Mouse (Mus musculus) liver, embryonic 14.5 days (tissue): Measurements from ENCODE around the gene Tmem219. TPM values are rescaled to one million over a fixed set of nuclear protein-coding genes. Genes with fewer than 3 reads are reported as not detected.

ENCODE experiments used
- ATAC-seq: fragments of 200-750 bp; cut with Nextera tagmentation; 2 replicates; pipeline ENCODE4 v1.8.0; 2017; ENCODE audit warnings: moderate number of reproducible peaks, mild to moderate bottlenecking, moderate library complexity; ENCODE audit not compliant: insufficient read depth
- DNase-seq, 3 experiments: peaks; one replicate each; pipeline ENCODE4 v3.0.0-alpha.2; 2012 to 2013; ENCODE audit warnings: low read depth in 3 of 3, low spot score in 3 of 3
- H3K27ac ChIP-seq: fragments of 300-500 bp; sonication (generic); 2 replicates; pipeline ENCODE4 v1.5.1; 2014; ENCODE audit warnings: moderate library complexity, mild to moderate bottlenecking, control low read depth, inconsistent platforms
- H3K27me3 ChIP-seq: fragments of 300-500 bp; sonication (generic); 2 replicates; pipeline ENCODE4 v1.6.1; 2014; ENCODE audit warnings: mild to moderate bottlenecking, low read length, moderate library complexity; ENCODE audit not compliant: control insufficient read depth, insufficient read depth
- H3K36me3 ChIP-seq: fragments of 300-500 bp; sonication (generic); replicated peaks from 2 replicates; pipeline ENCODE4 v1.6.1; 2014; ENCODE audit warnings: low read depth; ENCODE audit not compliant: control insufficient read depth, insufficient read depth
- H3K4me1 ChIP-seq, 2 experiments: fragments of 200-500 bp in 1 of 2; fragments of 300-500 bp in 1 of 2; sonication (generic) in 1 of 2; replicated peaks; 2 replicates each; pipeline ENCODE4 v1.6.1; 2012 to 2014; ENCODE audit warnings: antibody characterized with exemption in 1 of 2, inconsistent platforms in 1 of 2, low read length in 1 of 2; ENCODE audit not compliant: control insufficient read depth in 2 of 2, insufficient read depth in 2 of 2
- H3K4me2 ChIP-seq: fragments of 300-500 bp; sonication (generic); 2 replicates; pipeline ENCODE4 v1.6.1; 2014; ENCODE audit warnings: low read depth, mild to moderate bottlenecking, control low read depth, moderate library complexity
- H3K4me3 ChIP-seq, 2 experiments: fragments of 200-500 bp in 1 of 2; fragments of 300-500 bp in 1 of 2; sonication (generic) in 1 of 2; 2 replicates each; pipeline ENCODE4 v1.5.1; 2012 to 2014; ENCODE audit warnings: low read depth in 2 of 2, low read length in 2 of 2, mild to moderate bottlenecking in 2 of 2, control low read depth in 1 of 2, inconsistent platforms in 1 of 2, moderate library complexity in 1 of 2; ENCODE audit not compliant: insufficient read depth in 1 of 2
- H3K9ac ChIP-seq: fragments of 300-500 bp; sonication (generic); replicated peaks from 2 replicates; pipeline ENCODE4 v1.6.1; 2014; ENCODE audit warnings: mild to moderate bottlenecking, control low read depth, moderate library complexity
- H3K9me3 ChIP-seq: fragments of 300-500 bp; sonication (generic); 2 replicates; pipeline ENCODE4 v1.6.1; 2016; ENCODE audit warnings: low read length, mixed read lengths; ENCODE audit not compliant: control insufficient read depth
- CTCF ChIP-seq: IDR thresholded peaks from 2 replicates; pipeline ENCODE4 v1.5.1; 2016; ENCODE audit warnings: antibody characterized with exemption, low read depth, control low read depth
- EP300 ChIP-seq: IDR thresholded peaks from 2 replicates; pipeline ENCODE4 v1.6.1; 2016; ENCODE audit warnings: antibody characterized with exemption, low read depth
- WGBS: fragments of 180-500 bp; shearing (Covaris S2); extraction: QIAGEN DNeasy Blood & Tissue Kit; methylation state at CpG from one replicate; pipeline ENCODE4 v1.1.7; 2014; ENCODE audit not compliant: insufficient replicate concordance; 5-methylcytosine and 5-hydroxymethylcytosine counted together
- polyA plus RNA-seq, 2 experiments: library from polyadenylated mRNA; depleted of rRNA in 1 of 2; stranded (reverse) in 1 of 2; unstranded in 1 of 2; fragments of >200 nt; fragmentation: Nextera tagmentation in 1 of 2; extraction: Ambion mirVana in 1 of 2; gene quantifications; 2 replicates each; pipeline versions ENCODE4 v1.2.1 to v1.2.3; 2012 to 2014

The Tmem219 gene
- polyA plus RNA-seq, 2 experiments: 10.8 to 17.1 TPM

DNA sequence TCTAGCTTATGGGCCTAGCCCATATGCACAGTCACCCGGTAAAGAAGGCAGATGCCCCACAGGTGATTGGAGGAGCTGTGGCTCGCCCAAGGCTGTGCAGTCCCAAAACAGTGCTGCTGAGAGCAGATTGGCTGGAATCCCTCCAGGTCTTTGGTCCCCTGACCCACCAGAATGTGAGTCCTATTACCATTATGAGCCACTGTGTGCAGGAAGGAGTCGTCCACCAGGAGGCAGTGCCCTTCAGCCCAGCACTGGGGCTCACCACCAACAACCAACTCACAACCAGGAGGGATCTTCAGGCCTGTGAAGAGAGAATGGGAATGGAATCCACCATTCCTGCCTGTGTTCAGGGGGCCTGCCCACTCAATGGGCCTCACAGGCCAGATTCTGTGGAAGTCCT, 23.8 kb upstream of the Tmem219 start:
- Histone ChIP-seq H3K9ac (no peak overlapping the region), H3K4me2 (no peak overlapping the region), H3K27me3 (peaks cover 15% of the 10 kb centered on the region), H3K27ac (no peak overlapping the region), H3K36me3 (no peaks in the 10 kb centered on the region), H3K4me3 (no peak overlapping the region), H3K4me1 (no peaks in the 10 kb centered on the region; a peak in 1 of 4 replicates), H3K9me3 (no peaks in the 10 kb centered on the region)
- no peak for DNase-seq
- ATAC-seq: no peak
- 45% methylated on average over 3 of the region's 3 CpGs for WGBS
- TF ChIP-seq CTCF (peak; percentile 86), EP300 (no peak)

DNA sequence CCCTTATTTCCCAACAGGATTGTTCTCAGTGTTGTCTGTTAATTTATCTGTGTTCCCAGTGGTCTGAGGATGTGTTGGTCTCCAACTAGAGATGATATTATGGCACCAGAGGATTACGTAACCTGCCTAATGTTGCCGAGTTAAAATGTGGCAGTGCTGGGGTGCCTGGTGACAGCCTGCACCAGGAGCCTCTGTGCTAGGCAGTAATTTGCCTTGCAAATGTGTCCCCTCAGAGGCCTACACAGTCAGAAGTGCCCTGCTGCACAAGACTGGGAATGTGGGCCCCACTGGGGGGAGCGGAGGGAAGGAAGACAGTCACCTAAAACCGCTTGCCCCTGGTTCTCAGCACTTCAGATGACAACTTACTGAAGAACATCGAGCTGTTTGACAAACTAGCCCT, 19.1 kb upstream of the Tmem219 start:
- H3K36me3 ChIP-seq: no peaks in the 10 kb centered on the region
- ATAC-seq: no peak
- no peaks in the 10 kb centered on the region for H3K9me3 ChIP-seq
- no peak overlapping the region for H3K9ac ChIP-seq
- H3K4me3 ChIP-seq: no peak overlapping the region
- no peaks in the 10 kb centered on the region for H3K4me1 ChIP-seq
- no peaks in the 10 kb centered on the region for H3K27me3 ChIP-seq
- no peak overlapping the region for H3K4me2 ChIP-seq
- no peak overlapping the region for H3K27ac ChIP-seq
- WGBS: 78% methylated on average over 5 of the region's 5 CpGs
- TF ChIP-seq EP300 (no peak), CTCF (no peak)
- DNase-seq: no peak

DNA sequence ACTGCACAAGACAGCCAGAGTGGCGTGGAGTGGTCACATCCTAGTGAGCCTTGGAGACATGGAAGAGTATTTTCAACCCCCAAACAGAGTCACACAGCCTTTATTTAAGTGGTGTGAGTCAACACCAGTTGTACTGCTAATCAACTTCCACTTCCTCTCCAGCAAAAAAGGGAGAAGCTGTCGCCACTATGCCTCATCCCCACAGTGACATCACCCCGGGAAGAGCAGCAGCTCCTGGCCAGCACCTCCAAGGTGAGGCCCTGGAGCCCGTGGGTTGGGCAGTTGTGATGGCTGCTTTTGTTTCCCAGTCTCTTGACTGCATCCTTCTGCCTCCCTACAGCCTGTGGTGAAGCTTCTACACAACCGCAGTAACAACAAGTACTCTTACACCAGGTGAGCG, 18.5 kb upstream of the Tmem219 start:
- TF ChIP-seq CTCF (no peak), EP300 (no peak)
- Histone ChIP-seq H3K9ac (no peak overlapping the region), H3K27me3 (no peaks in the 10 kb centered on the region), H3K4me1 (no peaks in the 10 kb centered on the region), H3K27ac (no peak overlapping the region), H3K4me2 (no peak overlapping the region), H3K36me3 (no peaks in the 10 kb centered on the region), H3K4me3 (no peak overlapping the region), H3K9me3 (no peaks in the 10 kb centered on the region)
- no peak for DNase-seq
- 51% methylated on average over 6 of the region's 6 CpGs for WGBS
- ATAC-seq: no peak

DNA sequence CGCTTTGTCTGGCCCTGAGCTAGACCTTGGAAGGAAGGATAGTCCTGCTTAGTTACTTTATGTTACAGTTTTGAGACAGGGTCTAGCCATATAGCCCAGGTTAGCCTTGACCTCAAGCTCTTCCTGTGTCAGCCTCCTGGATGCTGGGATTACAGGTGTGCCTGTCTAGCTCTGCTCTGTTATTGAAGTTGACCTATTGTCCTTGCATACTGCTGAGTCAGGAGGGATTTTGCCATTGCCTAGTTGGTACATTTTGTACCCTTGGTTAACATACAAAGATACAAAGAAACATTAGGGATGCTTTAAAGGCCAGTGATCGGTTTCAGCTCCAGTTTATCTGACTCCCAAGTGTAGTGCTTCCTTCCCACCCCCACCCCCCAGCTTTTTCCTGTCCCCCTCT, 9.9 kb upstream of the Tmem219 start:
- WGBS: 60% methylated on average over 2 of the region's 2 CpGs
- Histone ChIP-seq H3K36me3 (peaks cover 3% of the 10 kb centered on the region), H3K9ac (no peak overlapping the region), H3K9me3 (no peaks in the 10 kb centered on the region), H3K4me1 (peaks cover 10 to 15% of the 10 kb centered on the region in 2 experiments), H3K27ac (no peak overlapping the region), H3K27me3 (no peaks in the 10 kb centered on the region), H3K4me3 (no peak overlapping the region), H3K4me2 (no peak overlapping the region)
- TF ChIP-seq CTCF: no peak
- no peak for TF ChIP-seq EP300
- ATAC-seq (no peak), DNase-seq (no peak)

DNA sequence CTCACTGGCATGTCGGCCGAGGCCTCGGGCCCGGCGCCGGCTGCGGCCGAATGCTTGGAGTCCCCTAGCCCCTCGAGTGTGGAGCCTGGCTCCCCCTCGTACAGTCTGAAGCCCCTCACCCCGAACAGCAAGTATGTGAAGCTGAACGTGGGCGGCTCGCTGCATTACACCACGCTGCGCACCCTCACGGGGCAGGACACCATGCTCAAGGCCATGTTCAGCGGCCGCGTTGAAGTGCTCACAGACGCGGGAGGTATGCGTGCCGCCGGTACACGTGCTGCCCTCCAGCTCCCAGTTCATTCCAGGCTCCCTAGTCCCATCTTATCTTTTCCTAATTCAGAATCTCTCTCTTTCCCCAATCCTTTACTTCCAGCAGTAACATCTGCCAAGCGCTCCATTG, 6.3 kb upstream of the Tmem219 start:
- Histone ChIP-seq H3K4me3 (peak overlapping the region; percentile 69 to 92), H3K27me3 (no peaks in the 10 kb centered on the region), H3K9me3 (no peaks in the 10 kb centered on the region), H3K4me1 (peaks cover 18 to 32% of the 10 kb centered on the region in 2 experiments), H3K9ac (peak overlapping the region; percentile 91), H3K36me3 (peaks cover 3% of the 10 kb centered on the region), H3K4me2 (peak overlapping the region; percentile 100), H3K27ac (peak overlapping the region; percentile 50; the same call in 1 of the 2 replicates)
- TF ChIP-seq CTCF: no peak; the same call in 1 of the 2 replicates
- TF ChIP-seq EP300: no peak
- under 1% methylated on average over 27 of the region's 27 CpGs for WGBS
- peak; percentile 57 for ATAC-seq
- no peak for DNase-seq
